Mouse (Mus musculus): Measurements from ENCODE around the gene Hvcn1. TPM values are rescaled to one million over a fixed set of nuclear protein-coding genes. Genes with fewer than 3 reads are reported as not detected.

Gene Hvcn1
- polyA plus RNA-seq, 1 experiment from 2014 or later = 14.6 TPM

DNA sequence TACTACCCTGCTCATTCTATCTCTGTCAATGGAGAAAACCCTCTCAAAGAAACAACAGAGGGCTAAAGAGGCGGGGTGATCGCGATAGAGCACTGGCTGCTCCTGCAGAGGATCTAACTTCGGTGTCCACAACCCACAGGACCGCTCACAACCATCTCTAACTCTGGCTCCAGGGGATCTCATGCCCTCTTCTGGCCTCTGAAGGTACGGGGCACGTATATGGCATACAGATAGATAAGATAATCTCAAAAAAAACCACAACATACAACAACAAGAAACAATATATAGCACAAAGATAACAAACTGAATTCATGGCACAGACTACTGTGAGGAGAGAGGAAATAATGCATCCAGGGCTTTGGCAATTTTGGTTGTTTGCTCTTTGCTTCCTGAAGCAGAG lies 55.5 kb downstream of the Hvcn1 start:
- peak overlapping the region; percentile 20; the same call in 1 of the 2 replicates for H3K9ac ChIP-seq (replicated peaks; ENCODE audit: low read length)
- ATAC-seq (ENCODE audit: low FRiP score, low TSS enrichment) = no peak
- no peak overlapping the region for H3K27ac ChIP-seq (ENCODE audit: low read length)
- no peaks in the 10 kb centered on the region for H3K27me3 ChIP-seq (ENCODE audit: insufficient read depth, low read length)
- H3K4me1 ChIP-seq (ENCODE audit: insufficient read depth, low read length) = peaks cover 15% of the 10 kb centered on the region
- H3K4me3 ChIP-seq (ENCODE audit: low read length) = no peak overlapping the region
- H3K36me3 ChIP-seq (ENCODE audit: insufficient read depth, low read length) = peaks cover 11% of the 10 kb centered on the region; the same call in 1 of the 2 replicates
- 67% methylated on average over 7 of the region's 7 CpGs for WGBS
- H3K4me2 ChIP-seq (replicated peaks; ENCODE audit: low read depth, low read length) = no peak overlapping the region
- no peaks in the 10 kb centered on the region for H3K9me3 ChIP-seq (ENCODE audit: low read length)

DNA sequence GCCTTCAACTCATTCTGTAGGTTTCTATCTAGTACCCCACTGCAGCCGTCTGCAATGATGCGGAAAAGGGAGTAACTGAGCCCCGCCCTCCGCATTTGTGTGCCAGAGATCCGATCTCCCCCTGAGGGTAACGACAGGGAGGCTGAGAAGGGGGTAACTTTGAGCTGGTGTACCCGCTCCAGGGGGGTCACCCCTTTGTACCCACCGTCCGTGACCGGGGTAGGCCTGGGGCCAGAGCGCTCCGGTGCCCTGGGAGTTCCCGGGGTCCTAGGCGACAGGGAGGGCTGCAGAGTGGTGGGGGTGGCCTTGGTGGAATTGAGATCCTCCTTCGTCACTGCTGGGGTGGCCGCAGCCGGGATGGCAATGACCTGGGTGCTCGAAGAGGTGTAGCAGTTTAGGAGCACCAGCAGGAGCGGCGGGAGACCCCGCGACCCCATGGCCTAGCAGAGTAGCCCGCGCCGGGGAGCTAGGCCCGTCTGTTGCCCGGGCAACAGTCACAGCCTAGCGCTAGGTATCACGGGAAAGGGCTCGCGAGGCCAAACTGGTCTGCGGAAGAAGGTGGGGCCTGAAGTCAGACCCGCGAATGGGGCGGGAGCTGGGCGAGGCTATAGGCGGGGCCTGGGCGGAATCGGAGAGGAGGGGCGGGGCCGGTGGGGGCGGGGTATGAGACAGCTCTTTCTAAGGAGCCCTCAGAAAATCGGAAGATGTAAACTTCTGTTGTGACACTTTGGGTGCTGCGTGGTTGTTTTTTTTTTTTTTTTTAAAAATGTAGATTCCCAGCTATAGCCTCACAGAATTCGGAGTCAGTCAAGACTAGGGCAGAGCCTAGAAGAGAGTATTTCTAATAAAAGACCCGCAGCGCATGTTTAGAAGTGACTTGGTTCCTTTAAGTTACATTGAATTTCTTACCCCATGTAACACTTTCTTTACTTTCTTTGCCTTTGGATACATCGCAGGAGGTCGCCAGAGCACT lies 57.6 kb downstream of the Hvcn1 start, which contains the start of gene Tctn1:
Gene Tctn1, minus strand, starts transcription at position 528 of the 973 bp plus-strand sequence.
- Histone ChIP-seq H3K4me2 (replicated peaks; ENCODE audit: low read depth, low read length) (peak within 1 kb of the TSS; percentile 63), H3K27me3 (ENCODE audit: insufficient read depth, low read length) (no peaks in the 10 kb centered on the region), H3K27ac (ENCODE audit: low read length) (peak within 1 kb of the TSS; percentile 85), H3K9me3 (ENCODE audit: low read length) (no peaks in the 10 kb centered on the region), H3K9ac (replicated peaks; ENCODE audit: low read length) (peak within 1 kb of the TSS; percentile 79), H3K36me3 (ENCODE audit: insufficient read depth, low read length) (no peaks in the 10 kb centered on the region), H3K4me1 (ENCODE audit: insufficient read depth, low read length) (peaks cover 15% of the 10 kb centered on the region), H3K4me3 (ENCODE audit: low read length) (peak within 1 kb of the TSS; percentile 82)
- 1% methylated on average over 49 of the region's 49 CpGs for WGBS
- peak; percentile 97 for ATAC-seq (ENCODE audit: low FRiP score, low TSS enrichment)

DNA sequence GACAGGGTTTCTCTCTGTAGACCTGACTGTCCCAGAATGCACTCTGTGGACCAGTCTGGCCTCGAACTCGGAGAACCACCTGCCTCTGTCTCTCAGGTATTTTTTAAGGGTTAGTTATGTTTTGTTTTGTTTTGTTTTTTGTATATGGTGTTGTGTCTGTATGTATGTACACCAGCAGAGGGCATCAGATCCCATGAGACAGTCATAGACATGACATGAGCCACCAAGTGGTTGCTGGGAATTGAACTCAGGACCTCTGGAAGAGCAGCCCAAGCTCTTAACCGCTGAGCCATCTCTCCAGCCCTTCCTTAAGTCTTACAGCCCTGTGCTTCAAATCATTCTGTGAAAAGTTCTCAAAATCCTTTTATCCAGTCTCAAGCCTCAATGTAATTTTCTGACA lies 58.6 kb downstream of the Hvcn1 start:
- Histone ChIP-seq H3K36me3 (ENCODE audit: insufficient read depth, low read length) (no peaks in the 10 kb centered on the region), H3K27ac (ENCODE audit: low read length) (no peak overlapping the region), H3K4me1 (ENCODE audit: insufficient read depth, low read length) (peaks cover 15% of the 10 kb centered on the region), H3K27me3 (ENCODE audit: insufficient read depth, low read length) (no peaks in the 10 kb centered on the region), H3K9ac (replicated peaks; ENCODE audit: low read length) (no peak overlapping the region), H3K9me3 (ENCODE audit: low read length) (no peaks in the 10 kb centered on the region), H3K4me2 (replicated peaks; ENCODE audit: low read depth, low read length) (no peak overlapping the region), H3K4me3 (ENCODE audit: low read length) (no peak overlapping the region; the same call in 1 of the 2 replicates)
- ATAC-seq (ENCODE audit: low FRiP score, low TSS enrichment) = no peak
- WGBS = 73% methylated on average over 3 of the region's 3 CpGs

DNA sequence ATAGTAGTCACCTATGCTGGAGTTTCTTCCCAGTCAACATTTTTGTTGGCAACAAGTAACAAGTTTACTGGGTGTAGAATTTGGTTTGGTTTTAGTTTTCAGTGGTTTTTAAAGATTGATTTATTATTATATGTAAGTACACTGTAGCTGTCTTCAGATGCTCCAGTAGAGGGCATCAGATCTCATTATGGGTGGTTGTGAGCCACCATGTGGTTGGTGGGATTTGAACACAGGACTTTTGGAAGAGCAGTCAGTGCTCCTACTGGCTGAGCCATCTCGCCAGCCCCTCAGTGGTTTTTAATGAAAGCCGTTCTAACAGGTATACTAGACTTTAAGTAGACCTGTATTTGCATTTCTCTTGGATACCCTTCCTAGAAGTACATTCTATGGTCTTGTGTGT lies 59.3 kb downstream of the Hvcn1 start:
- no peak overlapping the region for H3K27ac ChIP-seq (ENCODE audit: low read length)
- WGBS = 98% methylated on average over 2 of the region's 2 CpGs
- H3K27me3 ChIP-seq (ENCODE audit: insufficient read depth, low read length) = no peaks in the 10 kb centered on the region
- H3K9ac ChIP-seq (replicated peaks; ENCODE audit: low read length) = no peak overlapping the region
- peaks cover 15% of the 10 kb centered on the region for H3K4me1 ChIP-seq (ENCODE audit: insufficient read depth, low read length)
- no peaks in the 10 kb centered on the region for H3K36me3 ChIP-seq (ENCODE audit: insufficient read depth, low read length)
- H3K9me3 ChIP-seq (ENCODE audit: low read length) = no peaks in the 10 kb centered on the region
- ATAC-seq (ENCODE audit: low FRiP score, low TSS enrichment) = no peak
- no peak overlapping the region for H3K4me3 ChIP-seq (ENCODE audit: low read length)
- no peak overlapping the region for H3K4me2 ChIP-seq (replicated peaks; ENCODE audit: low read depth, low read length)

DNA sequence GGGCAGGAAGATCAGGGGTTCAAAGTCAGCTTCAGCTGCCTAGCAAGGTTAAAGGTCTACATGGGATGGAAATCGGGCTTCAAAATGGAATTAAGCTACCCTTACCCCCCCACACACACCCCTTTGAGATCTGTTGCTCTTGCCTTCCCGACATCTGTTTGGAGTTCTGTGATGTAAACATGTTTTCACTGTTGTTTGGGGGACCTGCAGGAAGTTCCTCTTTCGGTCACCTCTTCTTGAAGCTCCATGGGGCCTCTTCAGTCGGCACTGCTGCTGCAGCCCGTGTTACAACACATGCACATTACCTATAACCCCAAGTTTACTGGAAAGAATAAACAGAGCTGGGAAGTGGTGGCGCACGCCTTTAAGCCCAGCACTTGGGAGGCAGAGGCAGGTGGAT lies 60.5 kb downstream of the Hvcn1 start:
- no peak overlapping the region for H3K9ac ChIP-seq (replicated peaks; ENCODE audit: low read length)
- peaks cover 15% of the 10 kb centered on the region for H3K4me1 ChIP-seq (ENCODE audit: insufficient read depth, low read length)
- H3K4me2 ChIP-seq (replicated peaks; ENCODE audit: low read depth, low read length) = no peak overlapping the region
- H3K9me3 ChIP-seq (ENCODE audit: low read length) = no peaks in the 10 kb centered on the region
- no peak for ATAC-seq (ENCODE audit: low FRiP score, low TSS enrichment)
- H3K27ac ChIP-seq (ENCODE audit: low read length) = no peak overlapping the region
- H3K4me3 ChIP-seq (ENCODE audit: low read length) = no peak overlapping the region
- no peaks in the 10 kb centered on the region for H3K27me3 ChIP-seq (ENCODE audit: insufficient read depth, low read length)
- no peaks in the 10 kb centered on the region for H3K36me3 ChIP-seq (ENCODE audit: insufficient read depth, low read length)
- 79% methylated on average over 7 of the region's 7 CpGs for WGBS

DNA sequence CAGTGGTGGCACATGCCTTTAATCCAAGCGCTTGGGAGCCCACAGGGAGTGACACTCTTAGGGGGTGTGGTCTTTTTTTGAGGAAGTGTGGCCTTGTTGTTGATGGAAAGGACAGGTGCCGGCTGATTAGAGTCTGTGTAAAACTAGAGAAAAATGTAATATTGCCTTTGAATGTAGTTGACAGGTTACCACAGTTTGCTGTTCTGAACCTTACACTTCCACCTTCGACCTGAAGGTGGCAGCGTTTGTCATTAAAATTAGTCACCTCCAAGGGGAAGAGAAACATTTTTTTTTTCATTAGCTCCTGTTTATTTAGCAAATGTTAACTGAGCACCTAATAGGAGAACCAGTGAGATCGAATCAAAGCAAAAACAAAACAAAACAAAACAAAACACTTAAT lies 61.3 kb downstream of the Hvcn1 start:
- Histone ChIP-seq H3K27ac (ENCODE audit: low read length) (no peak overlapping the region), H3K27me3 (ENCODE audit: insufficient read depth, low read length) (no peaks in the 10 kb centered on the region), H3K36me3 (ENCODE audit: insufficient read depth, low read length) (no peaks in the 10 kb centered on the region), H3K4me3 (ENCODE audit: low read length) (no peak overlapping the region), H3K4me1 (ENCODE audit: insufficient read depth, low read length) (peaks cover 14% of the 10 kb centered on the region), H3K4me2 (replicated peaks; ENCODE audit: low read depth, low read length) (no peak overlapping the region), H3K9ac (replicated peaks; ENCODE audit: low read length) (no peak overlapping the region), H3K9me3 (ENCODE audit: low read length) (no peaks in the 10 kb centered on the region)
- WGBS = 28% methylated on average over 5 of the region's 5 CpGs
- no peak for ATAC-seq (ENCODE audit: low FRiP score, low TSS enrichment)

DNA sequence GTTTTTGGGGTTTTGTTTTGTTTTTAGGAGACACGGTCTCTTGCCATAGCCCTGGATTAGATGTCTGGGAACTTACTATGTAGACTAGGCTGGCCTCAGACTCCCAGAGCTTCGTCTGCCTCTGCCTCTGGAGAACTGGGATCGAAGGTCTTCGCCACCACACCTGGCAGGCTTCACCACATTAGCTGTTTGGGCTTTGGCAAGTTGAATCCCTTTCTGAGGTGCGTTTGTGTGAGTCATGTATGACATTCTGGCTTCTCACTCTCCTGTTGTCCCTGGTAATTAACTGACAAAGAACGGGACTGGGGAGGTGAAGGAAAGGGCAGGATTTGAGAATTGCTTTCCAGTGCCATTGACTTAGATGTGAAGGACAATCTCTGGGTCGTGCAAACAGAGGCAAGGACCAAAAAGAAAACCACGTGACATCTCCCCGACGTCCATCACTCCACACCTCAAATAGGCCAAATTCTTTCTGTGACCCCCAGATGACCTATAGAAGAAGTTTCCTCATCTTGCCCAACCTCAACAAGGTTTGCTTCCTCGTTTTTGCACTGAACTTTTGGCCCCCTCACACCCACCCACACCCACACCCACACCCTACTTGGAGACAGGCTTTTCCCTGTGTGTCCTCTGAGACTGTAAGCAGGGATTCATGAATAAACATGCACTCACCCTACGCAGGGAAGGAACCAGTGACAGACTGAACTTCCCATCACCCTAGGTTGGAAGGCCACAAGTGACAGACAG lies 62.4 kb downstream of the Hvcn1 start:
- Histone ChIP-seq H3K27ac (ENCODE audit: low read length) (no peak overlapping the region), H3K9ac (replicated peaks; ENCODE audit: low read length) (no peak overlapping the region), H3K4me1 (ENCODE audit: insufficient read depth, low read length) (peaks cover 4% of the 10 kb centered on the region; the same call in 1 of the 2 replicates), H3K9me3 (ENCODE audit: low read length) (no peaks in the 10 kb centered on the region), H3K4me2 (replicated peaks; ENCODE audit: low read depth, low read length) (no peak overlapping the region), H3K4me3 (ENCODE audit: low read length) (no peak overlapping the region), H3K36me3 (ENCODE audit: insufficient read depth, low read length) (no peaks in the 10 kb centered on the region), H3K27me3 (ENCODE audit: insufficient read depth, low read length) (no peaks in the 10 kb centered on the region)
- no peak for ATAC-seq (ENCODE audit: low FRiP score, low TSS enrichment)
- WGBS = 61% methylated on average over 12 of the region's 12 CpGs

DNA sequence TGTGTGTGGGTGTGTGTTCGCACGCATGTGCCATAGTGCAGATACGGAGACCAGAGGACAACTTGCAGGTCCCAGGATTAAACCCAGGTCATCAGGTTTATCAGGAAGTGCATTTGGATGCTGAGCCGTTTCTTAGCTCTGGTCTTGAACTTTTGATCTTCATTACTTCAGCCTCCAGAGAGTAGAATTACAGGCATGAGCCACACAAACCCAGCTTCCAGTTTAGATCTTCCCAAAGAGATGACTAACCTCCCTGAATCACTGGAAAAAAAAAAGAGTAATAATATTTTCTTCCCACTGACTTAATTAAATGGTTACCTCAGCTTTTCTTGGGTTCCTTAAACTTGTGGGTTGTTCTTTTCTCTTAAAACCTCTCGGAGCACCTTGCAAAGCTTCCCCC lies 66.2 kb downstream of the Hvcn1 start:
- Histone ChIP-seq H3K9me3 (ENCODE audit: low read length) (no peaks in the 10 kb centered on the region), H3K4me1 (ENCODE audit: insufficient read depth, low read length) (no peaks in the 10 kb centered on the region; the same call in 1 of the 2 replicates), H3K36me3 (ENCODE audit: insufficient read depth, low read length) (no peaks in the 10 kb centered on the region), H3K4me3 (ENCODE audit: low read length) (no peak overlapping the region), H3K4me2 (replicated peaks; ENCODE audit: low read depth, low read length) (no peak overlapping the region), H3K9ac (replicated peaks; ENCODE audit: low read length) (no peak overlapping the region), H3K27me3 (ENCODE audit: insufficient read depth, low read length) (no peaks in the 10 kb centered on the region), H3K27ac (ENCODE audit: low read length) (no peak overlapping the region)
- WGBS = 80% methylated on average over 5 of the region's 5 CpGs
- ATAC-seq (ENCODE audit: low FRiP score, low TSS enrichment) = no peak

DNA sequence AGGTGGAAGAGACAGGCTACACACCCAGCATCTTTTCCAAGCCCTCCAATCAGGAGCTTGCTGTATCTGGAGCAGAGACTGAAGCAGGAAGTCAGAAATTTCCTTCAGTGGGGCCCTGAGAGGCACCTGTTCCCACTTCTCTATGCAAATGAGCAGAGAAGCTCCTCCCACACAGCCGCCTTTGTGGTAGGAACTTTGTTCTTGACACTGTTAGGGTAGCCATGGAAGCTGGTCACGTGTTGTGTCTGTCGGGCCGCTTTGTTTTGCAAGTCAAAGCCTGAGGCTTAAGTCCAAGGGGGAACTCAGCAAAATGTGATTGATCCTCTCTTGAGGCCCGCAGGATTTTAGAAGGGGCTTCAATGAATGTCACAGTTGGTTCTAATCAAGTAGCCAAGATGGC lies 68.2 kb downstream of the Hvcn1 start:
- no peaks in the 10 kb centered on the region; the same call in 1 of the 2 replicates for H3K4me1 ChIP-seq (ENCODE audit: insufficient read depth, low read length)
- ATAC-seq (ENCODE audit: low FRiP score, low TSS enrichment) = no peak
- WGBS = 41% methylated on average over 5 of the region's 5 CpGs

More for the DNA sequence above, 68.2 kb downstream of the Hvcn1 start:
- Histone ChIP-seq H3K27ac (ENCODE audit: low read length) (no peak overlapping the region), H3K9me3 (ENCODE audit: low read length) (no peaks in the 10 kb centered on the region; the same call in 1 of the 2 replicates), H3K4me3 (ENCODE audit: low read length) (no peak overlapping the region), H3K27me3 (ENCODE audit: insufficient read depth, low read length) (no peaks in the 10 kb centered on the region), H3K36me3 (ENCODE audit: insufficient read depth, low read length) (no peaks in the 10 kb centered on the region), H3K9ac (replicated peaks; ENCODE audit: low read length) (no peak overlapping the region), H3K4me2 (replicated peaks; ENCODE audit: low read depth, low read length) (no peak overlapping the region)
